Mouse (Mus musculus): ENCODE measurements at regions not wholly inside any gene's neighbourhood (a gene's known extent, or its start where the extent isn't known, plus 50 kb on each side); places are given as distances from the start of the nearest gene placed in this dataset.

DNA sequence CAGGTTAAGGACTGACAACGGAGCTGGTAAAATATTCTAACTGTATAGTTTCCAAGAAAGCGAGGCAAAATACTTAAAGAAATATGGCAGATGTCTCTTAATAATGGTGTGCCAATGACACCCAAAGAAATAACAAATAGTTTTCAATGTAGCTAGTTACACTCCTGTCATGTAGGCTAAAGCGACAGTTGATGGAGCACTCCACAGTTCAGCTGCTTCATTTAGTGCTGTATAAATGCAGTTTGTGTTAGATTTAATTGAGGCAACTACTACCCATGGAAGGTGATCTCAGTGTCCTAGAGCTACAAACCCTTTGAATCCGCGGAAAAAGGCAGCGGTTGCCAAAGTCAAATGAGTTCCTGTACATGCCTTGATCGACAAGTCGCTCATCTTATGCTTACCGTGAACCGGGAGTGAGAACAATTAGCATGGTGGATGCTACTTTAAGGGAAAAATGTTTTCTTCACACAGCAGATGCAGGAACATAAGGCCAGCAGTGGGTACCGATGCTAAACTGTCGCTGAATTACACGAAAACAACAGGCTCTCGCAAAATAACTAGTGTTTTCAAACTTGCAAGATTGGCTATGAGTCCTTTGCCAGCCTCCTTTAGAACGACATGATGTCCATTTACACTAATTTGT is 961.4 kb downstream of the Mat2b start:
- no peak for DNase-seq (ENCODE audit: low spot score in 2 of 2)

DNA sequence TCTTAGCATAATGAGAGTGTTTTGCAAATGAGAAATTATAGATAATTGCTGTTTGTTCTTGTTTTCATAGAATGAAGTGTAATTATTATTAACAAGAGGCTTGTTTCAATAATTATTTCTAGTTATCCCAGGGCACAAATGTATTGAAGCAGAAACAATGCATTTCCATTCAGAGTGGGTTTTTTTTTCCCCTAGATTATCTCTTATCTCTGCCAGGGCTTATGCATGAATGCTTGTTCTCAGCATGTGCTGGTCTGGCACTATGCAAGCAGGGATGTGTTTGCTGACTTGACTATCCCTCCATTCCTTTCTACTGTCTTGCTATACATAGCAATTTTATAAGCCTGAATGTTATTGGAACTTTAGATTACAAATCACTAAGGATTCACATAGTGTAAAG is 971.4 kb downstream of the Mat2b start:
- DNase-seq (ENCODE audit: low spot score in 2 of 2), result no peak

DNA sequence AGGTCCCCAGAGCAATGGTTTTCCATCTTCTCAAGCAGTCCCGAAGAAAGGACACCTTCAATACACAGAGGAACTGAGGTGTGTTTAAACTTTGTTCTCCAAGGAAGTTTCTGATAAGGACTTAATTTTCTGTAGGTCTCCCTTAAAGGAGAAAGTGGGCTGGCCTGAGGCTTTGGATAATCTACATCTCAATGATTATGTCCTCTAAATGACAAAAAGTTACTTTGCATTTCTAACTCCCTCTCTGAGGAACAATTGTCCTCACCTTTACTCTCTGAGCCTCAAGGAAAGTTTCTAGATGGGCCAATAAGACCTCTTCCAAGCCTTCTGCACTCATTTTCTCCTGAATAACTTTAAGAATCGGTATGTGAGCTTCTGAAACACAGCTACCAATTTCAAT is 1016.5 kb downstream of the Mat2b start:
- no peak for DNase-seq (ENCODE audit: low spot score in 2 of 2)

DNA sequence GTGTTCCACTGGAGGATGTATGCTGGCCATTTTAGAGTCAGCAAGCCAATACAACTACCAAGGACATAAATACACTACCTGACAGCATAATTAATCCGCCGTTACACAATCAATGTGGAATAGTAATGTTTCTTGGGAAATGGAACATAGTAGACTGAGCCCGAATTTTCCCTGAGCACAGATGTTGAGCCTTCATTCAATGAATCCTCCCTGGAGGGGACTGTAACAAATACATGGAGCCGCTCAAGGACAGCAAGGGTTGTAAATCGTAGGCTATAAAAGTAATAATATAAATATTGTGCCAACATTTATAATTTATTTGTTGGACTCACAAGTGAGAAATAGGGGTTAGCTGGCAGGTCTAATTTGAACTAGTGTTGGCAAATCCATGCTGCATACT is 1041.4 kb downstream of the Mat2b start:
- DNase-seq (ENCODE audit: low spot score in 2 of 2), result no peak

DNA sequence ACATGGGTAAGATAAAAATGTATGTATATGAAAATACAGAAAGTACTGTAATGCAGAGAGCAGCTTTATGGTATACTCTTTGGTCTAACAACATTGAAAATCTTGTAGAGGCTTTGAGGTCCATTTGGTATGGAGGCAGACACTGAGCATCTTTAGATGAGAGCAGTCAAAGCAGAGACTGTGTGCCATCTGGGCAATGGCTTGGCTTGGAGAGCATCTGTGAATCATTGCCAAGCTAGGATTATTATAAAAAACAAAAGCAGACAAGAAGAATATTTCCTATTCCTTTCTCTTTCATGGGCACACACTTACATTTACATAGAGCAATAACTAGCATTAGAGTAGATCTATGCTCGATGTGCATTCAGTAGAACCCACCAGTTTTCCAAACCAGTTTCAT is 1075.6 kb downstream of the Mat2b start:
- no peak for DNase-seq (ENCODE audit: low spot score in 2 of 2)

DNA sequence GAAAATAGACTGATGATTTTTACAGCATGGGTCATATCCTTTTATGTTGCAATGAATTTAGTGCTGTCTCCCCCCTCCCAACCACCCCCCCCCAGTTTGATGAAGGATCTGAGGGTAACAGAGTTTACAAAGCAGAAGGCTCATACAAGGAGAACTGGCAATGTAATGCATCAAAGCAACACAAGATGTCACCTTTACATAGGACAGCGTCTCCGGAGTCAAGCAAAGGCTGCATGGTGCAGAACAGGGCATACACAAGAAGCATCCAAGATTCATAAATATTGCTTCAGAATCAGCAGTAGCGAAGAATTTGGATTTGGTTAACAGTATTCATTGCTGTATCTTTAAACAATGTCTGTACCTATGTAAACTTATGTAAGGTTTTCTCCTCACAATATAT is 1079.2 kb downstream of the Mat2b start:
- DNase-seq (ENCODE audit: low spot score in 2 of 2), result no peak

DNA sequence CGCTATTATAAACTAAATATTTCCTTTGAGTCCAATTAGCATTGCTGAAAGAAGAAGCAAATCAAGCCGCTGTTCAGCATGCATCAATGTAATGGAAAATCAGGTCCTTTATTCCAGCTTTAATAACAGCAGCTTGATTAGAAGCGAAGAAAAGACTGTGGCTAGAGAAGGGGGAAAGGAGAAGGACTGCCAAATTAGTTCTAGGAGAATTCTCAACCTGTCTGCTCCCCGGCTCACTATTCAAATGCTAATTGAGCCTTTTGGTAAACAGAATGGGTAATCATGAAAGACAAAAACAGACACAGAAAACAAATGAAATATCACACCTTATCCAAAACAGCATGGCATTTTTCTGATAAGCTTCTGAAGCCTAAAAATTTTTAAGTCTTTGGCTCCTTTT is 1098.5 kb downstream of the Mat2b start:
- DNase-seq (ENCODE audit: low spot score in 2 of 2), result no peak

DNA sequence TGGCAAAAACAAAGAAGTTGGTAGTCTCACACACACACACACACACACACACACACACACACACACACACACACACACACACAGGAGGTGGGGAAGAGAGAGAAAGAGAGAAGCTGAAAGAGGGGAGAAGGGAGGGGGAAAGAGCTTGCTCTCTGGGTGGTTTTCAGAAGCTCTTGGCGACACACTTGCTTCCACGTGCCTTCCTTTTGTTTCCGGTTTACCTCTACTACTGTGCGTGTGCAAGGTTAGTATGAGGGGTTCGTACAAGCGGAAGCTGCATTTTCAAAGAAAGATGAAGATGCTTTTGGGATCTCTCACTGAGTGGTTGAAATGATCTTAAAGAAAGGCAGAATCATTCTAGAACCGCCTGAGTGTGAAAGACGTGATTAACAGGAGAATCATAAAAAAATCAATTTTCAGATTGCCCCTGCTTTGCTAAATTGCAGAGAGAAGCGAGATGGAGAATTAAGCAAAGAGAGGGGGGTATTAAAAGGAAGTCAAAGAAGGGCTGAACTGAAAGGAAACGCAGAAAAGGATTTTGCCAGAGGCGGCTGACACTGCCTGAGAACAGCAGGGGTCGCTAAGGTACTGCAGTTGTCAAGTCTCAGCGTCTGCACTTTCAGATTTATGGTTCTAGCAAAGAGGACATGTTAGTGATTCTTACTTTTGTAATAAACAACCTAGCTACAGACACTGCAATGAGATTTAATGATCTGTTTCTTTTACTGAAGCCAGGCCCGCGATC is 1106.2 kb downstream of the Mat2b start:
- DNase-seq (ENCODE audit: low spot score in 2 of 2), result peak; percentile 32 to 76

DNA sequence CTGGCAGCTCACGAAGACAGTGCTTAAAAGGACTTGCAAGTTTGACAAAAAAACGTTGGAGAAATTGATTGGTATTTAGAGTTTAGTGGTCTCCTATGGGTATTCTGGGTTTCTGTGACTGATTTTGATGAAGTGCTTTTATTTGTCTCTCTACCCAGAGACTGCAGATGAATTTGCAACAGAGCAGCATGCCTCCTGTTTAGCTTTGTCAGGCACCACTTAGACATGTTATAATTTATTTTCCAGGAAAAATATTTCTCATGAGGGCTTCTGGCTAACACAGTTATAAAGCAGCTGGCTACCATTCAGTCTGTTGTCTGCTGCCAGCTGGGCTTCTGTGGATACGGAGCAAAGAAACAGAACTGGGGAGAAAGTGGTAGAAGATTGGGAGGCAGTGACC is 1136.7 kb downstream of the Mat2b start:
- no peak for DNase-seq (ENCODE audit: low spot score in 2 of 2)

DNA sequence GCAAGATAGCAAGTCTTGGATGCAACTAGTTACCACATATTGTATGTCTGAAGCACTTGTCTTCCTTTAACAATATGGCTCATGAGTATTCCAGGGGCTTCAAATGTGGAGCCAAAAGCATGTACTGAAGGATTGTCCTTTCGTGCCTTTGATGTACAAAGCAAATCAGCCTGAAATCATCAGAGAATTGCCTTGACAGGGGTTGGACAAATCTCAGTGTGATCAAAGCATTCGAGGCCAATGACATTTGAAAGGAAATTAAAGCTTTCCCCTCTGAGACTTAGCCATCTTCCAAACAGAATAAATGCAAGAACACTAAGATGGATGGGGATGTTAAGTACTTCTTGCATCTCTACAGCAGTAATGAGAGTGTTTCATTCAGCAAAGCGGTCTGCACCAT is 1144.9 kb downstream of the Mat2b start:
- DNase-seq (ENCODE audit: low spot score in 2 of 2), result no peak

DNA sequence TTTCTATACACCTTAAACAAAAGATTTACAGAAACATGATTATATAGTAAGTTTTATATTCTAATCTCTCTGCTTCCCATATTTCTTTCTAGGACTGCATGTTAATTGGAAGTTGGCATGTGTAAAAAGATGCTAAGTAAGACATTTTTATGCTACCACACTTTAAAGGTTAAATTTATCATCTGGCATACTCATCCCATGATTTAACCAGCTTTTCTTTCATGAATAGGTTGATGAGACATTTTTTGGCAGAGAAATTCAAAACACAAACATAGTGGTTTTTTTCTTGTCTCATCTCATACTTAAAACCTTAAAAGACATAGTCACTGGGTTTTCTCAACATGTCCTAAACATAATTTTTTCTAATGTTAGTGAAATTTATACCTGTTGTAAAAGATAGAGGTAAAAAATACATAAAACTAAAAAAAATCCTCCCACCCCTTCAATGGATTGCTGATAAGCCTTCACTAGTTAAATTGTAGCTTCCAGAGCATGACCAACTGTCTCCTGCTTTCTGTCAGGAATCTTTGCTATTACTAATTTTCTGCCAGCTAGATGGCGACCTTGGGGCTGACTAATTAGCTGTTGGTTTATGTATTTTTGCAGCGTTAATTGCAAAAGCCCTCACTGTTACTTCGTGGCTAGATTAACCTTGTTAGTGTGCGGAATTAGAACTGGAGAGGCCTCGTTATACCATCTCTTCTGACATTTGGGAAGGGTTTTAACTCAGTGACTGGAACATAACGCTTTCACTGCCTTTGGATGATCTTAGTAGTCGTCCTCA is 1169.9 kb downstream of the Mat2b start:
- no peak for DNase-seq (ENCODE audit: low spot score in 2 of 2)

DNA sequence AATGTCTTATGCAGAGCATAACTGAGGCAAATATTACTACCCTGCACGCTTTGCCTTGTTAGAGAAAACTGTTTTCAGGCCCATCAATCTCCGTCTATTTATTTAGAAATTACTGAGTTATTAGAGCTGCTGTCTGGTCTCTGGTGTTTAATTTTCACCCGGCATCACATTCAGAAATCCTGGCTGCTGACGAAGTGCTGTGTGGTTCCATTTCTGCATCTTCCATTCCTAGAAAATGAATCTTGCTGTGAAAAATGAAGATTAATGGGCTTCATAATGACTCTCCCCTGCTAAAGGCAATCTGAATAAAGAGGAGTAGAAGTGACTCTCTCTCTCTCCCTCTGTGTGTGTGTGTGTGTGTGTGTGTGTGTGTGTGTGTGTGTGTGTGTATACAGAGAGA is 1199.8 kb downstream of the Mat2b start:
- no peak for DNase-seq (ENCODE audit: low spot score in 2 of 2)

DNA sequence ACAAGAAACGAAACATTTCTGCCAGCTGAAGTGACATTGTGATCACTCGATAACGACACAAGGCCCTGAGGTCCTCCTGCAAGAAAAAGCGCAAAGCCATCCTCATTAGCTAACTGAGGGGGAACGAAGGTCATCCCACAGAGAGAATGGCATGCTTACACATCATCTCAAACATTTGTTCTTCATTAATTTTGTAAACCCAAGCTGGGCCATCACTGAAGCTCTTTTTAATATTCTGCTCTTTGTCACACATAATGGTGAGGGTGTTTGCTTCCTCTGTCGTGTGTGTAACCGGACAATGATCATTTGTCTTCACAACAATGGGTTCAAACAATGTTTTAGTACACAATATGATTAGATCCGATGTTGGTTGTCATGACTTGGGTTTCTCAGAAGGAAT is 1217.9 kb downstream of the Mat2b start:
- DNase-seq (ENCODE audit: low spot score in 2 of 2), result no peak

DNA sequence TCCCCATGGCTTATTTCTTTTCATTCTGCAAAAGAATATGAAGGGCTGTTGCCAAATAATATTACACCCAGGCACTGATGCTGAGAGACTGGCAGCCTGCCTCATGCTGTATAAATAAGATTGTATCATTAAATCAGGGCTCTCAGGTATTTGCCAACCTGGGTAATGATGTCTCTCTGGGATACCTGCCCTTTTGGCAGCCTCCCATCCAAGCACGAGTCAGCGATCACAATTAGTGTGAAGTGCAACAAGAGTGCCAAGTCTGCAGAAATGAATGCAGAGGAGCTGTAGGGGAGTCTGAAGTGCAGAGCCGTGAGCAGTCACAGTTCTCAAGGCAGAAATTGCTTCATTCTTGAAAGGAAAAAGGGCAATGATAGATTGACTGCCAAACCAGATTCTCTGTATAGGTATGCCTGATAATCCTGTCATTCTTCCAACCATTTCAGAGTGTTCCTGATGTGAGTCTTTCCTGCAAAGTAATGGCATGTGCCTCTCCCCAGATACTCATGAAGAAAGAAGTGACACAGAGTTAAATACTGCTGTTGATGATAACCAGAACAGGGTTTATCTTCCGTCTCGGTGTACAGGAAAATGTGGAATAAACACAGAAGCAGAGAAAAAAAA is 1241.6 kb downstream of the Mat2b start:
- DNase-seq (ENCODE audit: low spot score in 2 of 2), result peak in 1 of 2 experiments; percentile 32

DNA sequence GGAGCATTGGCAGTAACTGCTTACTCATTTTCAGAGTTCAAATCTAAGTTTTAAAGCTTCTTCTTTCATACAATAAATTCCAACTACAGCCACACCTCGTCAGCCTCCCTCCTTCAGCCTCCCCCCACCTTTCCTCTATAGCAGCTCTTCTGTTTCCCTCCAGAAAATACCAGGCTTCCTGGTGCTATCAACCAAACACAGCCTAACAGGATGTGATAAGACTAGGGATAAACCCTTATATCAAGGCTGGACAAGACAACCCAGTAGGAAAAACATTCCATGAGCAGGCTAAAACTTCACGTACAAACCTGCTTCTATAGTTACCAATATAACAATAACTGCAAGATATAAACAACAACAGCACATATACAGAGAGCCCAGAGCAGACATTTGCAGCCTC is 1248.6 kb downstream of the Mat2b start:
- no peak for DNase-seq (ENCODE audit: low spot score in 2 of 2)

DNA sequence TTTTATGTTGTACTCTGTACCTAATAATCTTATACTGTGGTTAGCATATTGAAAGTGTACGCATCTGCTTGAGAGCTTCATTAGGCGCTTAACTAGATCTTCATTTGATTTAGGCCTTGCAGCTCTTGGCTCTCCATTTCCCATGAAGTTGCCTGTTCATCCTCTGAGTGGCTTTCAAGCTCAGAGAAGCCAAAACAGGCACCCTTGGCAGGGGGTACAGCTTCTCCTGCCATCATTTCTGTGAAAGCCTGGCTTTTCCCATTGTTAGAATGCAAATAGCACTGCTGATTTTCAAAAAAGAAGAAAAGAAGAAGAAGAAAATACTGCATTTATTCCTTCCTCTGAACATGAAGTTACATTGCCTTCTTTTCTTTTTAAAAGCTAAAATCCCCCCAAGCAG is 1283.3 kb downstream of the Mat2b start:
- DNase-seq (ENCODE audit: low spot score in 2 of 2), result no peak

DNA sequence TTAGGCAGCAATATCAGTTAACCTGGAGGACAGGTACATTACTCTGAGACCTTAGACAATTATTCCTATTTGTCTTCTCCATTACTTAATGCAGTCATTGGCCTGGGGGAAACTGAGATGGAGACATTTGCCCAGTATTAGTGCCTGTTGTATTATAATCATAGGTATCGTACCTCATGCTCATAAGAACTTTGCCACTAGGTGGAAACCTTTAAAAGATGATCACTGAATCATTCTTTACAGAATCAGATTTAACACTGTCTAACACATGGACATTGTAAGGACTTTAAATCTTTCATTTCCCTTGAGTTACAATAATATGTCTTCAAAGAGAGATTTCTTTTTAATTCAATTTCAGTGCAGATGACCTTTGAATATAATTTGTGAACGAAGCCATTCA is 1283.8 kb downstream of the Mat2b start:
- no peak for DNase-seq (ENCODE audit: low spot score in 2 of 2)

DNA sequence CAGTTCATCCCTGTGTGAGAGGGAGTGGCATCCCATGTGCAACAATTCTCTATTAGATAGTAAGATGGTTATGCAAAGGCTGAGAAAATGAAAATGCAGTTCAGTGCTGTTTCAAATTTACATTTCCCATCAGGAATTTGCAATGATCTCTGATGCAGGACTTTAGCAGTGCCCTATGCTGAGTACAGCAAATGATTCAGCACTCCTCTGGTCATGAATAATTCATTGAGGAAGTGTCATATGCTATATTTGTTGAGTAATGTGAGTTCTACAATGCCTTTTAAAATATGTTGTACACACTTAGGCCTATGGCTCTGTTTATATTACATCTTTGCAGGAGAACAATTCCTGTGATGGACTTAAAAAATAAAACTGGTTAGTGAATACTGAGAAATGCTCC is 1330.2 kb downstream of the Mat2b start:
- no peak for DNase-seq (ENCODE audit: low spot score in 2 of 2)

DNA sequence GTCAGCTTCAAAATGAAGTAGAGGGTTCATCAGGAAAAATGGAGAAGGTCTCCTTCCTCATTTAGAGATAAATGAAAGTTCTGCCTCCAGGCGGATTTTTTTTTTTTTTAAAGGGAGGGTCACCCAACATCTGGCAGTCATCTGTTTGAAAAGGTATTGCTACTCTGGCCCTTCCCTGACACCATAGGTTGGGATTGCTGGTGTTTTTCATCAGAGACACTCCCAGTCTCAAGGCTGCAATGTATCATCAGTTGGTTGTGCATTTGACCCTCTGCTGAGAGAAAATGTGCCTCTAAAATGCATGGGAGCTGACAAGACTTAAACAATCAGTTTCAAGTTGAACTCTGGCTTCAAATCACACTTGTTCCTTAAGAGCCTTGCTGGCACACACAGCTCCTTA is 1344.4 kb downstream of the Mat2b start:
- DNase-seq (ENCODE audit: low spot score in 2 of 2), result no peak

All from cerebellum, postnatal 4 days (tissue).